Mouse (Mus musculus) 3134 (cell line): ENCODE measurements around the gene Smim22.
A peak's percentile ranks its signal among the peaks of the same experiment; 100 is the strongest.

ENCODE experiments used
- DNase-seq: peaks from one replicate; pipeline ENCODE4 v3.0.0-alpha.2; 2011; ENCODE audit warnings: low spot score; ENCODE audit not compliant: insufficient read length; ENCODE audit errors: extremely low read depth

Gene Smim22

DNA sequence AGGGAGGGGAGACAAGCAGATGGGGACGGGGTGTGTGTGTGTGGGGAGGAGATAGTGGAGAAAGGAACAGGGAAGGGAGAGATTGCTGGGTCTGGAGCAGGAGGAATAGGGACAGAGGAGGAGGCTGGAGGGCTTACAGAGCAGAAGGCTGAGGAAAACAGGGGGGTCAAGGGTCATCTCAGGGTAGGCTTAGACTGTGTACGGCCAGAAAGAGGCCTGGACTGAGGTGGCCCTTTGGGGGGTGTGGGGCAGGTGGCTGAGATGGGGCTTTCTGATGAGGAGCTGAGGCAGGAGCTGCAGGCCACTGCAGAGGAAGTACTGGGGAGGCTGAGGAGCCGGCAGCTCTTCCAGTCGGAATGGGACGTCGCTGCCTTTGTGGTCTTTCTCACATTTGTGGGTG, 404 bp downstream of the Smim22 start:
- no peak for DNase-seq

DNA sequence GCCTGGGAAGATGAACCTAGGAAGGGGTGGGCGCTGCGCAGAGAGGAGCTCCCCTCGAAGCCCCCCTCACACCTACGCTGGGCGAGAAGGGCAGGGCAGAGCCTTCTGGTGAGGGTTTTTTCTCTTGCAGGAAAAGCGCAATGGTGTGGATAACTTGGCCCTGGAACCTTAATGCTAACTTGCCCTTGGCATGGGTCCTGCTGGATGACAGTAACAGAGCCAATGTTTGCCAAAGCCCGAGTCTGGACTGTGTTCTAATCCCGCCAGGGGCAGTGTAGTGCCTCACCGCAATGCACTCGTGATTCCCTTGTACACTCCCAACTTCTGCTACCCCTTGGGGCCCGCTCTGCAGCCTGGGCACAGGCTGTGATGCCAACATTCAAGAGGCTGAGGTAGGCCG, 988 bp downstream of the Smim22 start:
- no peak for DNase-seq

DNA sequence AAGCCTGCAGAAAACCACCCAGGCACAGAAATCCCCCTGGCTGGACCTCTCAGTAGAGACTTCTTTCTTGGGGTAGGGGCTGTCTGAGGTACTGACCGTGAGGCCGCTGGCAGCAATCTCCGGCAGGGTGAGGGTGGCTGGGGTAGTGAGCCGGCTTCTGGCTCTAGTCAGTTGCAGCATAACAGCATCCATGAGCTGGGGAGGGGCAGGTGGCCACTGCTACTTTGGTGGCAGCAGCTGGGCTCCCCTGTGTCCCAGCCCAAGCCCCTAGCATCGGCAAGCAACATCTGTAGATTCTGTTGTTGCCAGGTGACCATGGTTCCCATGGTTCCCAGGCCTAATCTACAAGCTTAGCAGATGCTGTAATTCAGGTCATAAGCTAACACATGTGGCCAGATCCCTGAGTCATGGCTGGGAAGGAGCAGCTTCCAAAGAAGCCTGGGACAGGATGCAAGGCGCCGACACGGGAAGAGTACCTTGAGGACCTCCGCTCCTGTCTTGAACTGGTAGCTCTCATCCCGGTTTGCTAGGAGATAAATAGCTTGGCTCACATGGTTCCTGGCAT, 3.4 kb downstream of the Smim22 start:
- no peak for DNase-seq

DNA sequence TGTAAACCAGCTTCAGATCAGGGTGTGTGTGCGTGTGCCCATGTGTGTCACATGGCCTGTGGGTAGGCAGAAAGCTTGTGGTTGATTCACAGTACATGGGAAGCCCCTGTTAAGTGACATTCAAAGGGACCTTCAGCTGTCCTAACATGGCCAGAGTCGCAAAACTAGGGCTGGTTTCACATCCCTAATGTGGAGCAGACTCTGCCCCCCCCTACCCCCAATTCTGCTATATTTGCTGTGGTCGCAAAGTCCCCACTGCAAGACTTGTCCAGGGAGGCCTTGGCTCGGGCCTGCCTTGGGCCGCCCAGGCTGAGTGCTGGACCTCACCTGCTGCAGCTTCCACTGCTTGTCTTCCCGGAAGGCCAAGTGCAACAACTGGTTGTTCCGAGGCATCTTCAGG, 4.2 kb downstream of the Smim22 start:
- DNase-seq = no peak

- no peak for DNase-seq
These were observed 5.2 kb downstream of the Smim22 start for GRCm38 (mm10) chr16:5012036-5013005.

DNA sequence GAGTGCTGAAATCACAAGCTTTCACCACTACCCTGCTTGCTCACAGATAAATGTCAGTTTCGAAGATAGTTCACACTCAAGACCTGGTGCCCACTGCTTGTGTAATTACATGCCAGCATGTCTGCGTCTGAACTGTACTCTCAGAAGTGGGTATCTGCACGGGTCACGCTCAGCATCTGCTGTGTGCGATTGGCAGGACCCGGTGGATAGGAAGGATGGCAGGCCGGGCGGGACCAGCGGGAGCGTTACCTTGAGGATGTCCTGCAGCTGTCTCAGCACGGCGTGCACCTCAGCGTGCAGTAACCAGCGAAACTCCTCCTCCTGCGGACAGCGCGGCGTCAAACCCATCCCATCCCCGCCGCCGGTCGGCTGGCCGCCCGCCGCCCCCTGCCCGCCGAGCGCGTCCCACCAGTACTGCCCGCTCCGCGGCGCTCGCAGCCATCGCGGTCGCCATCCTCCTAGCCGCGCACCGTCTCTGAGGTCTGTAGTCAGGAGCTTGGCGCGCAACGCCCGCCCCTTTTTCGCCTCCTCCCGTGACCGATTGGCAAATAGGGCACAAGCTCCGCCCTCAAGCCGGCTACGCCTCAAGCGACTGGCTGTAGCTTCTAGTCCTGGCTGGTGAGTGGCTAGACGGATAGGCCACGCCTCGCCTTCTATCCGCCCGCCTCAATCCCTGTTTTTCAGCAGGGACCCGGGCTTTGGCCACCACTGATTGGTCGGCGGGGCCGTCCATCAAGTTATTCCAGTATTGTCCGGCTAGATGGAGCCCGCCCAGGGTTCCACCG, 6.2 kb downstream of the Smim22 start, which contains the start of gene Rogdi:
TSS of gene Rogdi (minus strand) at position 500 of the 785 bp plus-strand sequence.
- peak; percentile 99 for DNase-seq

- DNase-seq = no peak
These were observed 7.5 kb downstream of the Smim22 start for GRCm38 (mm10) chr16:5014578-5014977.

GRCm38 (mm10) chr16:5024021-5024420, 16.9 kb downstream of the Smim22 start:
- no peak for DNase-seq

DNA sequence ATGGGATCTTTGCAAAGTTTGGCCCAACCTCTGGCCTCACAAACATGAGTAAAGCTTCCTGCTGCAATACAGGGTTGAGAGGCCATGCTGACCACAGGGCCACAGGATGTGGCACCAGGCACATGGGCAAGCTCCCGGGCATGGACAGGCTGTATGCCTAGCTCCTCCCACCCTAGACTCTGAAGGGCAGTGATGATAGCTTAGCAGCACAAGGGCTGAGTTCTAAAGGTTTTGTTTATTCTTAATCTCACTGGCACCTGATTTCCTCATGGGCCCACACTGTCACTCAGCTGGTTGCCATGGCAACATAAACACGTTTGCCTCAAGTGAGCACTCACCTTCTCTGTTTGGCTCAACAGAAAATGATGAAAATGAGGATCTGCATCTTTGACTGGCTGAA, 22.8 kb downstream of the Smim22 start:
- peak; percentile 29 for DNase-seq

GRCm38 (mm10) chr16:5035591-5035990, 28.5 kb downstream of the Smim22 start:
- no peak for DNase-seq

DNA sequence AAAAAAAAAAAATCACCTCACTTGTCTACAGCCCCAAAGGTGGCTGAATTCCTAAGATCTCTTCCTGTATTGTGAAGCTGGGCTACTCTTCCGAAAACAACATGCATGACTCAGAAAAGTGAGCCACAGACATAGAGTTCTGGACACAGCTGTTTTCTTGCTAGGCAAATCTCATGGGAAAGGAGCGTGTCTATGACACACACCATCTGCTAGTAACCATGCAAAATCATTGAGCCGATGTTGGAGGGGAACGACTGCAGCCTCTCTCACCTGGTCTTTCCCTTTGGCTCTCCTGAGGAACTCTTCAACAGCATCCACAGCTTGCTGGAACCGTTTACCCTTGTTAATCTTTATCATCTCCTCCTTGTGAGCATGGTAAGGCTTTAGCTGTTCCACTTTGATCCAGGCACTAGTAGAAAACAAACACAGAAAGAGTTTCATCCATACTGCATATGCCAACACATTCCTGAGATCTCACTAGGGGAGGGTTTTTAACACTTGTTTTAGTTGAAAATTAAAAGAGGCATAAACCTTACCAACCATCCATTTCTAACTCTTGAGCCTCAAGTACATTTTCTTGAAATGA, 29.7 kb downstream of the Smim22 start:
- no peak for DNase-seq

DNA sequence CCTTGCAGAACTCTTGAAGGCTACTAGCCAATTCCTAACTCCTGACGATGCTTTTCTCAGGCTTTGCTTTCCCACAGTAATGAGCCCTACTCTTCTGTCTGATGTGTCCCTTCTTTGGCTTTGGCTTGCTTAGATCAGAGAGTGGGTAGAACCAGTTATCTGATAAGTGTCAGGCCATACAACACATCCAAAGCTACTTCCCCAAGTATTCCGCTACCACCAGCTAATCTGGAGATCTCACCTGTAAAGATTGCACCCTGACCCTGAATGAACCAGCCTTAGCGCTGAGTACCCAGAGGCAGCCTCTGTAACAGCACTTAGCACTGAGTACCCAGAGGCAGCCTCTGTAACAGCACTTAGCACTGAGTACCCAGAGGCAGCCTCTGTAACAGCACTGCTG, 38.2 kb downstream of the Smim22 start:
- DNase-seq = no peak

DNA sequence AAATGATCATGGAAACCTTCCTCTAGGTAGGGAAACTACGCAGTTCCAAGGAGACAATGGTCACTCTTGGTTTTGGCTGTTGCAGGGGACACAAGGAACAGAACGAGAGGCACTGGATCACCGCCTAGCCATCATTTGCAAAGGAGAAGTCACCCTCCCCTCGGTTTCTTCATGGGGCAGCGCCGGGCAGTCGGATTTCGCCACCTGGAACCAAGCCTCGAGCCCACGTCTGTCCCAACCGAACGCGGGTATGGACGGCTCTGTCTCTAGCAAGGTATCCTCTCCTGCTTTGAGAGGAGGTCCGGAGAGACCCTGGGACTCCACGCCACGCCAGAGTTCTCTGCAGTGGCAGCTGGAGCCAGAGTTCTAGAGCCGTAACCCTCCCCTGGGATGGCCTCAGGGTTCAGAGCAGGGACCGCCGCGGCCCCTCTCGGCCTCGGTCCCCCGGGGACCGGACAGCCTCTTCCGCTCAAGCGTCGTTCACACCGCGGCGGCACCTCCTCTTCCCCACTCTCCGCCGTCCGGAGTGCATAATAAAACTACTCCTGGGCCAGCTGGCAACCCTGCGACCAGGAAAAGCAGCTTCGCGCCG, 42.2 kb downstream of the Smim22 start:
- DNase-seq = no peak

- peak; percentile 100 for DNase-seq
These were observed 42.7 kb downstream of the Smim22 start, which contains the start of the genes Glyr1 and Ubn1 for GRCm38 (mm10) chr16:5049774-5050234. Gene Glyr1 (minus strand): TSS chr16:5049863. Gene Ubn1 (plus strand): TSS chr16:5050057.

- peak; percentile 62 for DNase-seq
These were observed 43.4 kb downstream of the Smim22 start for GRCm38 (mm10) chr16:5050251-5051110.
